Mouse (Mus musculus) forebrain, embryonic 16.5 days (tissue): ENCODE data around the gene Atp9a. TPM values are rescaled to one million over a fixed set of nuclear protein-coding genes. Genes with fewer than 3 reads are reported as not detected.
A peak's percentile ranks its signal among the peaks of the same experiment; 100 is the strongest.
"Not testable (repeated sequence)": the region's sequence is repeated elsewhere in the genome, so short reads cannot be mapped to it uniquely, and the experiment has no call there.

Experiments
- ATAC-seq: fragments of 200-750 bp; cut with Nextera tagmentation; 2 replicates; pipeline ENCODE4 v1.8.0; 2017; ENCODE audit warnings: mild to moderate bottlenecking, moderate library complexity
- H3K27ac ChIP-seq: fragments of 300-500 bp; sonication (generic); 2 replicates; pipeline ENCODE4 v1.5.1; 2014; ENCODE audit warnings: low read length, control low read depth
- H3K27me3 ChIP-seq: fragments of 300-500 bp; sonication (generic); replicated peaks from 2 replicates; pipeline ENCODE4 v1.6.1; 2014; ENCODE audit warnings: low read length; ENCODE audit not compliant: control insufficient read depth, insufficient read depth
- H3K36me3 ChIP-seq: fragments of 300-500 bp; sonication (generic); 2 replicates; pipeline ENCODE4 v1.6.1; 2014; ENCODE audit not compliant: control insufficient read depth, insufficient read depth
- H3K4me1 ChIP-seq: fragments of 300-500 bp; sonication (generic); replicated peaks from 2 replicates; pipeline ENCODE4 v1.6.1; 2014; ENCODE audit warnings: low read length; ENCODE audit not compliant: control insufficient read depth, insufficient read depth
- H3K4me2 ChIP-seq: fragments of 300-500 bp; sonication (generic); 2 replicates; pipeline ENCODE4 v1.6.1; 2014; ENCODE audit warnings: mild to moderate bottlenecking, low read length, control low read depth
- H3K4me3 ChIP-seq: fragments of 300-500 bp; sonication (generic); replicated peaks from 2 replicates; pipeline ENCODE4 v1.5.1; 2014; ENCODE audit warnings: mild to moderate bottlenecking, low read length, control low read depth
- H3K9ac ChIP-seq: fragments of 300-500 bp; sonication (generic); replicated peaks from 2 replicates; pipeline ENCODE4 v1.6.1; 2014; ENCODE audit warnings: low read depth, low read length, control low read depth
- H3K9me3 ChIP-seq: fragments of 300-500 bp; sonication (generic); 2 replicates; pipeline ENCODE4 v1.6.1; 2016; ENCODE audit warnings: low read length; ENCODE audit not compliant: control insufficient read depth
- WGBS: fragments of 180-500 bp; shearing (Covaris S2); extraction: QIAGEN DNeasy Blood & Tissue Kit; methylation state at CpG from one replicate; pipeline ENCODE4 v1.1.7; 2014; 5-methylcytosine and 5-hydroxymethylcytosine counted together
- polyA plus RNA-seq: library from polyadenylated mRNA; unstranded; fragments of >200 nt; fragmentation: Nextera tagmentation; extraction: Ambion mirVana; gene quantifications from 2 replicates; pipeline ENCODE4 v1.2.1, GENCODE M21; 2015

Atp9a gene
- polyA plus RNA-seq, 1 experiment from 2014 or later: 60.4 TPM

GRCm38 (mm10) chr2:168744406-168744805 lies 2.2 kb upstream of the Atp9a start:
- H3K4me2 ChIP-seq, H3K4me3 ChIP-seq, H3K9ac ChIP-seq, H3K9me3 ChIP-seq, H3K27ac ChIP-seq, H3K36me3 ChIP-seq, H3K4me1 ChIP-seq, ATAC-seq, H3K27me3 ChIP-seq: not testable (repeated sequence)
- WGBS: 91% methylated on average over 10 of the region's 10 CpGs

- peaks cover 8% of the 10 kb centered on the region for H3K4me1 ChIP-seq
- 22% methylated on average over 7 of the region's 7 CpGs for WGBS
- H3K4me2 ChIP-seq: peak overlapping the region; percentile 60; the same call in 1 of the 2 replicates
- no peaks in the 10 kb centered on the region for H3K9me3 ChIP-seq
- peak overlapping the region; percentile 93 for H3K4me3 ChIP-seq
- no peaks in the 10 kb centered on the region for H3K27me3 ChIP-seq
- no peaks in the 10 kb centered on the region for H3K36me3 ChIP-seq
- H3K9ac ChIP-seq: no peak overlapping the region
- H3K27ac ChIP-seq: peak overlapping the region; percentile 95
- ATAC-seq: no peak; the same call in 1 of the 2 replicates
Observed at GRCm38 (mm10) chr2:168742649-168743048, 440 bp upstream of the Atp9a start.

GRCm38 (mm10) chr2:168741273-168742058 lies 743 bp downstream of the Atp9a start:
- H3K27me3 ChIP-seq: no peaks in the 10 kb centered on the region
- peak overlapping the region; percentile 93 for H3K4me3 ChIP-seq
- no peaks in the 10 kb centered on the region for H3K36me3 ChIP-seq
- peaks cover 8% of the 10 kb centered on the region for H3K4me1 ChIP-seq
- H3K9ac ChIP-seq: peak overlapping the region; percentile 99
- H3K9me3 ChIP-seq: no peaks in the 10 kb centered on the region
- peak overlapping the region; percentile 60 for H3K4me2 ChIP-seq
- ATAC-seq: peak; percentile 86
- H3K27ac ChIP-seq: peak overlapping the region; percentile 95
- WGBS: under 1% methylated on average over 50 of the region's 108 CpGs

- H3K9me3 ChIP-seq: no peaks in the 10 kb centered on the region
- peak overlapping the region; percentile 45 for H3K4me2 ChIP-seq
- H3K4me3 ChIP-seq: peak overlapping the region; percentile 93
- H3K27ac ChIP-seq: peak overlapping the region; percentile 95; the same call in 1 of the 2 replicates
- H3K9ac ChIP-seq: peak overlapping the region; percentile 99; the same call in 1 of the 2 replicates
- ATAC-seq: no peak
- peaks cover 8% of the 10 kb centered on the region for H3K4me1 ChIP-seq
- no peaks in the 10 kb centered on the region for H3K36me3 ChIP-seq
- no peaks in the 10 kb centered on the region for H3K27me3 ChIP-seq
- WGBS: 93% methylated on average over 10 of the region's 10 CpGs
Observed at GRCm38 (mm10) chr2:168740496-168740895, 1.7 kb downstream of the Atp9a start.

- H3K9me3 ChIP-seq: no peaks in the 10 kb centered on the region
- ATAC-seq: no peak
- no peak overlapping the region for H3K4me3 ChIP-seq
- H3K9ac ChIP-seq: no peak overlapping the region
- WGBS: 97% methylated on average over 1 of the region's 1 CpGs
- peaks cover 8% of the 10 kb centered on the region for H3K4me1 ChIP-seq
- H3K27ac ChIP-seq: no peak overlapping the region
- no peaks in the 10 kb centered on the region for H3K27me3 ChIP-seq
- no peaks in the 10 kb centered on the region for H3K36me3 ChIP-seq
- no peak overlapping the region for H3K4me2 ChIP-seq
Observed at GRCm38 (mm10) chr2:168738854-168739253, 3.4 kb downstream of the Atp9a start.

- H3K36me3 ChIP-seq: no peaks in the 10 kb centered on the region
- no peaks in the 10 kb centered on the region for H3K27me3 ChIP-seq
- no peak overlapping the region for H3K27ac ChIP-seq
- ATAC-seq: no peak
- peaks cover 8% of the 10 kb centered on the region for H3K4me1 ChIP-seq
- H3K4me3 ChIP-seq: no peak overlapping the region
- no peak overlapping the region for H3K4me2 ChIP-seq
- H3K9me3 ChIP-seq: no peaks in the 10 kb centered on the region
- 93% methylated on average over 10 of the region's 10 CpGs for WGBS
- H3K9ac ChIP-seq: no peak overlapping the region
Observed at GRCm38 (mm10) chr2:168737878-168738277, 4.3 kb downstream of the Atp9a start.

GRCm38 (mm10) chr2:168734023-168734422 lies 8.2 kb downstream of the Atp9a start:
- Histone ChIP-seq H3K9me3 (no peaks in the 10 kb centered on the region), H3K36me3 (no peaks in the 10 kb centered on the region), H3K27ac (no peak overlapping the region), H3K4me3 (no peak overlapping the region), H3K9ac (no peak overlapping the region), H3K4me1 (peaks cover 8% of the 10 kb centered on the region), H3K27me3 (no peaks in the 10 kb centered on the region), H3K4me2 (no peak overlapping the region)
- WGBS: 51% methylated on average over 11 of the region's 11 CpGs
- ATAC-seq: no peak

GRCm38 (mm10) chr2:168731258-168731657 lies 11.0 kb downstream of the Atp9a start:
- no peak for ATAC-seq
- no peaks in the 10 kb centered on the region for H3K27me3 ChIP-seq
- H3K4me2 ChIP-seq: no peak overlapping the region
- 63% methylated on average over 8 of the region's 8 CpGs for WGBS
- no peaks in the 10 kb centered on the region for H3K9me3 ChIP-seq
- H3K36me3 ChIP-seq: no peaks in the 10 kb centered on the region
- no peak overlapping the region for H3K4me3 ChIP-seq
- no peak overlapping the region for H3K9ac ChIP-seq
- H3K4me1 ChIP-seq: peaks cover 8% of the 10 kb centered on the region
- no peak overlapping the region for H3K27ac ChIP-seq

GRCm38 (mm10) chr2:168729736-168730135 lies 12.5 kb downstream of the Atp9a start:
- Histone ChIP-seq H3K4me3 (no peak overlapping the region), H3K27me3 (no peaks in the 10 kb centered on the region), H3K9me3 (no peaks in the 10 kb centered on the region), H3K4me2 (no peak overlapping the region), H3K9ac (no peak overlapping the region), H3K36me3 (no peaks in the 10 kb centered on the region), H3K4me1 (peaks cover 14% of the 10 kb centered on the region), H3K27ac (no peak overlapping the region)
- ATAC-seq: no peak
- WGBS: 86% methylated on average over 12 of the region's 12 CpGs
